Mouse (Mus musculus) neural tube, embryonic 13.5 days (tissue): ENCODE data around the gene Elp4. TPM values are rescaled to one million over a fixed set of nuclear protein-coding genes. Genes with fewer than 3 reads are reported as not detected.

Experiments
- ATAC-seq: fragments of 200-750 bp; cut with Nextera tagmentation; 2 replicates; pipeline ENCODE4 v1.8.0; 2017; ENCODE audit warnings: low read depth, mild to moderate bottlenecking, moderate TSS enrichment, moderate library complexity
- H3K27ac ChIP-seq: fragments of 300-500 bp; sonication (generic); replicated peaks from 2 replicates; pipeline ENCODE4 v1.5.1; 2015; ENCODE audit warnings: moderate library complexity, mild to moderate bottlenecking, inconsistent platforms
- H3K27me3 ChIP-seq: fragments of 300-500 bp; sonication (generic); 2 replicates; pipeline ENCODE4 v1.6.1; 2015; ENCODE audit warnings: mild to moderate bottlenecking, inconsistent platforms
- H3K36me3 ChIP-seq: fragments of 300-500 bp; sonication (generic); 2 replicates; pipeline ENCODE4 v1.6.1; 2015; ENCODE audit warnings: mild to moderate bottlenecking, inconsistent platforms
- H3K4me1 ChIP-seq: fragments of 300-500 bp; sonication (generic); replicated peaks from 2 replicates; pipeline ENCODE4 v1.6.1; 2015; ENCODE audit warnings: inconsistent platforms
- H3K4me2 ChIP-seq: fragments of 300-500 bp; sonication (generic); 2 replicates; pipeline ENCODE4 v1.6.1; 2015; ENCODE audit warnings: inconsistent platforms, mild to moderate bottlenecking, moderate library complexity
- H3K4me3 ChIP-seq: fragments of 300-500 bp; sonication (generic); 2 replicates; pipeline ENCODE4 v1.5.1; 2015; ENCODE audit warnings: mild to moderate bottlenecking, inconsistent platforms
- H3K9ac ChIP-seq: fragments of 300-500 bp; sonication (generic); 2 replicates; pipeline ENCODE4 v1.6.1; 2015; ENCODE audit warnings: moderate library complexity, mild to moderate bottlenecking, inconsistent platforms
- H3K9me3 ChIP-seq: fragments of 300-500 bp; sonication (generic); 2 replicates; pipeline ENCODE4 v1.6.1; 2016; ENCODE audit warnings: inconsistent platforms
- WGBS: fragments of 180-500 bp; shearing (Covaris S2); methylation state at CpG from one replicate; pipeline ENCODE4 v1.1.7; 2015; 5-methylcytosine and 5-hydroxymethylcytosine counted together
- polyA plus RNA-seq: library from polyadenylated mRNA; unstranded; fragments of >200 nt; fragmentation: Nextera tagmentation; extraction: Ambion mirVana; gene quantifications from 2 replicates; pipeline ENCODE4 v1.2.1, GENCODE M21; 2015

Gene Elp4
- polyA plus RNA-seq, 1 experiment from 2014 or later: 42.5 TPM

DNA sequence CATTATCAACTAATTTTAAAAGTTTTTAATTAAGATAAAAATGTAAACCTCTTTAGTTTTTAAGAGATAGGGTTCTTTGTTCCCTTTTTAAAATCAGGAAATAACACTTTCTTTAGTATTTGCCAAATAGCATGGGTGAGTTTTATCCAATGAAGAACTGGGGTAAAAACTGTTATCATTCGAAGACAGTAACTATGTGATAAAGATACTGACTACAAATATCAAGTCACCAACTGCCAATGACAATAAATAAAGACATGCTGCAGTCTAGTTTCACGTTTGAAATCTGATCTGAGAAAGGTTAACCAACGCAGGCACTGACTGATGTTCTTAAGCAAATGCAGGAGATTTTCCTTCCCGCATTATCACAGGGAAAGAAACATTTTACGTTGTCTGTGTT is 100.9 kb downstream of the Elp4 start:
- H3K9me3 ChIP-seq: no peaks in the 10 kb centered on the region
- H3K9ac ChIP-seq: no peak overlapping the region
- H3K27ac ChIP-seq: no peak overlapping the region
- 55% methylated on average over 5 of the region's 5 CpGs for WGBS
- H3K4me2 ChIP-seq: no peak overlapping the region
- no peaks in the 10 kb centered on the region for H3K4me1 ChIP-seq
- H3K27me3 ChIP-seq: no peaks in the 10 kb centered on the region
- ATAC-seq: no peak
- H3K36me3 ChIP-seq: no peaks in the 10 kb centered on the region
- H3K4me3 ChIP-seq: no peak overlapping the region

DNA sequence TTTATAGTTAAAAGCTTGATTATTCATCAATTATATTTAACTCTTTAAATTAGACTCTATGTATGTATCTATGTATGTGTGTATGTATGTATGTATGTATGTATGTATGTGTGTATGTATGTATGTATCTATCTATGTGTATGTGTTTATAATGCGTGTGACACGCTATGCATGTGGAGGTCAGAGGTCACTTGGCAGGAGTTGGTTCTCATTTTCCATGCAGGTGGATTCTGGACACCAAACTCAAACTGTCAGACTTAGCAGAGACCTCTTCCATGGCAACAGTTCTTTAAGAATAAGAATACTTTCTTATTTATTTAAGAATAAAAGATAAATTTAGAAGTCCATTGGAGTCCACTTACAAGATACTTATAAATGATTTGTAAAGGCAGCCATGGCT is 101.5 kb downstream of the Elp4 start:
- H3K4me3 ChIP-seq: no peak overlapping the region
- H3K36me3 ChIP-seq: no peaks in the 10 kb centered on the region
- no peaks in the 10 kb centered on the region for H3K27me3 ChIP-seq
- H3K27ac ChIP-seq: no peak overlapping the region
- WGBS: 94% methylated on average over 2 of the region's 2 CpGs
- no peak for ATAC-seq
- H3K4me1 ChIP-seq: no peaks in the 10 kb centered on the region
- no peaks in the 10 kb centered on the region for H3K9me3 ChIP-seq
- H3K9ac ChIP-seq: no peak overlapping the region
- H3K4me2 ChIP-seq: no peak overlapping the region

DNA sequence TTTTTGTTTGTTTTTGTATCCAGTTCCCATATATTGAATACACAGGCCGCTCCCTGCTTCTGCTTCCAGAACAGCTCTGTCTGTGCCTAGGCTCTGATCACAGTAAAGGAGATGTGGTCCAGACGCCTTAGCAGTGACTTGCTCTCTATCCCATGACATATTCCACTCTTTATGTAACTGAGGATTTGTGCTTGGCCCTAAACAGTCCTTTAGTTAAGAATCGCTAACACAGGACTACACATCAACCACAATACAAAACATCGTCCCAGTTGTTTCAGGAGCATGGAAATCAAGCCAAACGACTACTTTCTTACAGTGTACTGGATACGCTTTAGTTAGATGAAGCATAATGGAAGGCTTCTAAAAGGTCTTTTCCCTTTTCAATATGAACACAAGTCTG is 102.8 kb downstream of the Elp4 start:
- no peaks in the 10 kb centered on the region for H3K27me3 ChIP-seq
- no peaks in the 10 kb centered on the region for H3K4me1 ChIP-seq
- H3K27ac ChIP-seq: no peak overlapping the region
- no peaks in the 10 kb centered on the region for H3K9me3 ChIP-seq
- H3K4me3 ChIP-seq: no peak overlapping the region
- no peaks in the 10 kb centered on the region for H3K36me3 ChIP-seq
- no peak overlapping the region for H3K4me2 ChIP-seq
- no peak overlapping the region for H3K9ac ChIP-seq
- ATAC-seq: no peak
- WGBS: 63% methylated on average over 6 of the region's 6 CpGs

DNA sequence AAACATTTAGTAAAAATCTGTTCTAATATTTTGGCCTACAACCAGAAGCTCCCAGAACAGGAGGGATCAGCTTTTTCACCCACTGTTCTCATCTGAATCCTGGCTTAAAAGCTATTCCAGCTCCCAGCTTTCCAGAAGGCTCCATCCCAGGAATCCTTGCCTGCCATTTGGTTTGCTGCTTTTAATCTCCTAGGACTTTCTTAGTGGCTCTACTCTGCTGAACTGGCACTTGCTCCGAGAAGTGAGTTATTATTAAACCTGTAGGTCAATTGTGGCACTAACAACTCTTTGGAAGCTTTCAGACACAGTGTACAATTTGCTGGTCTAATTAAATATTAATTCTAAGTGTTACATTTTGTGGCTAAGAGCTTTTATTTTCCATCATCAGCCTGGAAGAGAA is 103.7 kb downstream of the Elp4 start:
- ATAC-seq: peak; percentile 53; the same call in 1 of the 2 replicates
- no peaks in the 10 kb centered on the region for H3K36me3 ChIP-seq
- no peak overlapping the region for H3K4me2 ChIP-seq
- no peaks in the 10 kb centered on the region for H3K9me3 ChIP-seq
- H3K27me3 ChIP-seq: no peaks in the 10 kb centered on the region
- WGBS: 33% methylated on average over 1 of the region's 1 CpGs
- H3K4me1 ChIP-seq: no peaks in the 10 kb centered on the region
- no peak overlapping the region for H3K9ac ChIP-seq
- no peak overlapping the region for H3K27ac ChIP-seq
- H3K4me3 ChIP-seq: no peak overlapping the region

DNA sequence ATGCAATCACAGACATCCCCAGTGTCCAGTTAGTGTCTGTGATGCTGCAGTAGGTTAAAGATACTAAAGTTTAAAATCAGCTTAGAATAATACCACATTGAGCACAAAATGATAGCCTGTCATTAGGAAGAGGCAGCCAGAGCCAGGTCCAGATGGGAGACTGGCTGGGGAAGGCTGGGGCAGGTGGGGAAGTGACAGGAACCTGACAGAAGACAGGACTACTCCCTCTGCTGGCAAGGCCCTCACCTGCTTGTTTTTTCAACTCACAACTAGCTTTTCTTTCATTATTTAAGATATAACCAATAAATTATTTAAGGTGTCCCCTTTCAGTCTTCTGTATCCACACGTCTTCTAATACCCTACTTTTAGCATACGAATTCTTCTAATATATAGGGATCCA is 104.5 kb downstream of the Elp4 start:
- no peak for ATAC-seq
- Histone ChIP-seq H3K9ac (no peak overlapping the region), H3K9me3 (no peaks in the 10 kb centered on the region), H3K27ac (no peak overlapping the region), H3K36me3 (no peaks in the 10 kb centered on the region), H3K4me1 (no peaks in the 10 kb centered on the region), H3K27me3 (no peaks in the 10 kb centered on the region), H3K4me2 (no peak overlapping the region), H3K4me3 (no peak overlapping the region)
- 66% methylated on average over 2 of the region's 2 CpGs for WGBS

DNA sequence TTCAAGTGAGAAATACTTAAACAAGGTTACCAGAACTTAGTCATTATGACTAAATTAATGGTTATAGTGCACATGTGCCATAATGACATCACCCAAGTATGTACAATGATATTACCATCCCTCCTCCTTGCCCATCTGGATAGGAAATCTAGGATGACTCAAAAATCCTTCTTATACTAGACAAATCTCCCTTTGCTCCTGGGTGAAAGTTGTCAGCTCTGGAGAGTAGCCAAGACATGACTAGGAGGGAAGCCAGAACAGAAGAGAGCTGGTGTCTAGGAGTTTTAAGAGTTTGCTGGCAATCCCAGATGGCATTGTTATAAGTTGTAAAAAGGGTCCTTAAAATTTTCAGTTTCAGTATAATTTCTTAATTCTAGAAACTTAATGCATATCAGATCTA is 106.5 kb downstream of the Elp4 start:
- no peaks in the 10 kb centered on the region for H3K27me3 ChIP-seq
- H3K9me3 ChIP-seq: no peaks in the 10 kb centered on the region
- H3K27ac ChIP-seq: no peak overlapping the region
- H3K9ac ChIP-seq: no peak overlapping the region
- H3K4me1 ChIP-seq: no peaks in the 10 kb centered on the region
- H3K4me2 ChIP-seq: no peak overlapping the region
- H3K36me3 ChIP-seq: no peaks in the 10 kb centered on the region
- H3K4me3 ChIP-seq: no peak overlapping the region
- ATAC-seq: no peak

DNA sequence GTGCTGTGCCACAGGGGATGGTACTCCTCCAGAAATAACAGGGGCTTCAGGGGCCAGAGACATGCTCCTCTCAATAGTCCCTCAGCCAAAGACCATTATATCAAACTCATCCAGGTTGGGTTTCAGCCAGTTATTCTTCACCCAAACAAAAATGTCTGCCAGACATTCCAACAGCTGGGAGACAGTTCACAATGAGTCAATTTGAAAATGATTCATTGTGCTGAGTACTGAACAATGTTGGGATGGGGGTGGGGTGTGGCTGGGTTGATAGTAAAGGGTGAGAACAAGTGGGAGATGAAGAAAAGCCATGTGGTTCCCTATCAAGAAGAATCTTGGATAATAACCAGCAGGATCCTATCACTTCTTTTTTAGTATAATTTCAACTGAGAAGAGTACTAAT is 108.3 kb downstream of the Elp4 start:
- H3K9me3 ChIP-seq: no peaks in the 10 kb centered on the region
- no peak overlapping the region for H3K4me2 ChIP-seq
- H3K27ac ChIP-seq: no peak overlapping the region
- ATAC-seq: no peak
- no peaks in the 10 kb centered on the region for H3K4me1 ChIP-seq
- no peak overlapping the region for H3K4me3 ChIP-seq
- no peaks in the 10 kb centered on the region for H3K27me3 ChIP-seq
- H3K36me3 ChIP-seq: no peaks in the 10 kb centered on the region
- H3K9ac ChIP-seq: no peak overlapping the region

DNA sequence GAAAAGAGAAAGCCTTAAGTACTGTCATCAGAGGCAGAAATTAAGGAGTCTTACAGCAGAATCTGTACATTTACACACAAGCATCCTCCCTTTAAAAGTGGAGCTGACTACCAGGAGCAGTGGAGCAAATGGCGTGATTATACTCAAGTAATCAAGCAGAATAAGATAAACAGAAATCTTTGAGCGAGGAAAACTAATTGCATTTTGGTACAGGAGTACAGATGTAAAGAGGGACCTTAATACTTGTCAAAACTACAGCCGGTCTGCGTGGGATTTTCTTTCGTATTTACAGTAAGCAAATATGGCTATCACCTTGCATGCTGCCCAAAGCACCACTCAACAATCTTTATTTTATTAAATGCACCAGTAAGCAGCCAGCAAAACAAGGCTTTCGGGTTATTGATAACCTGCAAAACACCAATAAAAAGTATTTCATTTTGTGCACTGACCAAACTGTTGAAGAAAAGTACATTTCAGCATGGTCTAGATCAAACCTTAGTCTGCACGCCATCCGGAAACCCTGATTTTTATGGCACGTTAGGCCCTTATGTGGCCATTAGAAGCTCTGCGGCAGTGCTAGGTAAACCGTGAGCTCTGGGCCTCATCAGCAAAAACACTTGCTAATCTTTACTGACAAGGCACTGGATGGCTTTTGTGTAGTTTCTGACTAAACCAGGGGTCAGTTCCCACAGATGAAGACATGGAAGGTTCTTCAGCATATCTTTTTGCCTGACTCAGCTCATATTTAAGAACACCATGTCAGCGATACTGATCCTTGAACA is 111.8 kb downstream of the Elp4 start:
- no peaks in the 10 kb centered on the region for H3K36me3 ChIP-seq
- no peaks in the 10 kb centered on the region for H3K4me1 ChIP-seq
- no peaks in the 10 kb centered on the region for H3K9me3 ChIP-seq
- H3K27ac ChIP-seq: no peak overlapping the region
- no peaks in the 10 kb centered on the region for H3K27me3 ChIP-seq
- ATAC-seq: no peak
- no peak overlapping the region for H3K4me2 ChIP-seq
- no peak overlapping the region for H3K9ac ChIP-seq
- no peak overlapping the region for H3K4me3 ChIP-seq
- 59% methylated on average over 12 of the region's 12 CpGs for WGBS

DNA sequence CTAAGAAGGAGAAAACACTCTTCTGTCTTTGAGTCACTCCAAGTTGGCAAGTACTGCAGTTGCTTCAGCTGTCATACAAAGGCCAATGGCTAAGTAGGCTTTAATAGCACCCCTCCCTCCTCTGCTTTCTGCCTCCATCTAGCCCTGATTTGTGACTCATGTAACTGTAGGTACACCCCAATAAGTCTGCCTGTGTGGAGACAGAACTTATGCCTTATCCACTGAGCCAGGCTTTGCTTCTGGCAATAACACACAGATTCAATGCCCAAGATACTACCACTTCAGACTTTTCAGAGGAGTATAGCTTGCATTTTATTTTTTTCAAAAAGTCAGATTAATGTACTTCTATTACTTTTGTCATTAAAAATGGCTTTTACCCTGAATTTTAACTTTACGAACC is 114.4 kb downstream of the Elp4 start:
- 96% methylated on average over 1 of the region's 1 CpGs for WGBS
- no peaks in the 10 kb centered on the region for H3K9me3 ChIP-seq

DNA sequence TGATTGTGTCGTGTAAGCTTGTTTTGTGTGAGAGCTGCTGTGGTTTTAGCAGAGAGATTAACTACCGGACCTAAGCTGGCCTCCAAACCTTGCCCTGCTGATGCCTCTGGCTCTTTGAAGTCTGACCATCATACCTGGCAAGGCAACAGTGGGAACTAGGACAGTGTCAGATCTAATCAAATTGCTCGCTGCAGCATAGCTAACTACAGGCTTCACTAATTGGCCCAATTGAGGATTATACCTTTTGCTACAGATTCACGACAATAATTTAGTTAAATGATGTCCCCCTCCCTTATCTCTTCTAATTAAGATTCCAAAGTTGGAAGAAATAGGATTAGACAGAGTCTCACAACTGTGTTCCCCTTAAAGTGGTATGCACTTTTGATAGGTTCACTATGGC is 116.6 kb downstream of the Elp4 start:
- Histone ChIP-seq H3K9ac (no peak overlapping the region), H3K36me3 (no peaks in the 10 kb centered on the region), H3K9me3 (no peaks in the 10 kb centered on the region), H3K27me3 (no peaks in the 10 kb centered on the region), H3K27ac (no peak overlapping the region), H3K4me2 (no peak overlapping the region), H3K4me3 (no peak overlapping the region), H3K4me1 (no peaks in the 10 kb centered on the region)
- 82% methylated on average over 4 of the region's 4 CpGs for WGBS
- ATAC-seq: no peak

More for the DNA sequence above, 114.4 kb downstream of the Elp4 start:
- Histone ChIP-seq H3K4me1 (no peaks in the 10 kb centered on the region), H3K4me2 (no peak overlapping the region), H3K9ac (no peak overlapping the region), H3K36me3 (no peaks in the 10 kb centered on the region), H3K27me3 (no peaks in the 10 kb centered on the region), H3K4me3 (no peak overlapping the region), H3K27ac (no peak overlapping the region)
- no peak for ATAC-seq

DNA sequence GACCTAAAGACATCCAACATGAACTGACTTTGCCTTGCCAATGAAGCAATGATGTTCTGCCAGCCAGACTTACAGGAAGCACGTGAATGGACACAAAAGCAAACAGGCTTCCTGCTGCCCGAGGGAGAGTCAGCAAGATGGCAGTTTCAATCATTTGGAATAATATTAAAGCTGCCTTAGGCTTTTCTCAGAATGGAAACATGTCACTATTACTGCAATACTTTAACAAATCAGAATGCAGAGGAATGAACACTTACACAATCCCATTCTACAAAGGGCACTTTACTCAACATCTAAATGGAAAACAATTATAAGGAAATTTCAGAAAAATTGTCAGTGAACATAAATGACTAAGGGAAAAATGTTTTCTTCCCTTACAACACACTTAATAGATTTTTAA is 117.4 kb downstream of the Elp4 start:
- no peaks in the 10 kb centered on the region for H3K27me3 ChIP-seq

DNA sequence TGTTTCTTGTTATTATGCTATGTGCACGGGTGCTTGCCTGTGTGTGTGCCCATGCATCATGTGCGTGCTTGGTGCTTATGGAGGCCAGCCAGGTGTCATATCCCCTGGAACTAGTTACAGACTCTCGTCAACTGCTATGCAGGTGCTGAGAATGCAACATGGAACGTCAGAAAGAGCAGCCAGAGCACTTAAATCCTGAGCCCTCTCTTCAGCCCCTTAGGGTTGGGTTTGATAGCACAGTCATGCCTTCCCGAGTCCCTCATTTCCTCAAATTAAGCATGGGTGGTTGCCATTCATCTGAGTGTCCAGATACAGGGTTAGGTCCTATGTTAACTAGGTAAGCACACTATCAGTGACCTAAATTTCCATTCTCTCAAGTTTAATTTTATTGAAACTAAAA is 121.5 kb downstream of the Elp4 start:
- no peak overlapping the region for H3K9ac ChIP-seq
- H3K4me3 ChIP-seq: no peak overlapping the region
- no peak overlapping the region for H3K27ac ChIP-seq
- H3K4me1 ChIP-seq: no peaks in the 10 kb centered on the region
- WGBS: 78% methylated on average over 5 of the region's 5 CpGs
- no peaks in the 10 kb centered on the region for H3K27me3 ChIP-seq
- no peaks in the 10 kb centered on the region for H3K9me3 ChIP-seq
- H3K36me3 ChIP-seq: no peaks in the 10 kb centered on the region
- ATAC-seq: no peak
- H3K4me2 ChIP-seq: no peak overlapping the region

More for the DNA sequence above, 117.4 kb downstream of the Elp4 start:
- Histone ChIP-seq H3K9ac (no peak overlapping the region), H3K27ac (no peak overlapping the region), H3K36me3 (no peaks in the 10 kb centered on the region), H3K4me1 (no peaks in the 10 kb centered on the region), H3K4me2 (no peak overlapping the region), H3K4me3 (no peak overlapping the region), H3K9me3 (no peaks in the 10 kb centered on the region)
- ATAC-seq: no peak
- 22% methylated on average over 2 of the region's 2 CpGs for WGBS

DNA sequence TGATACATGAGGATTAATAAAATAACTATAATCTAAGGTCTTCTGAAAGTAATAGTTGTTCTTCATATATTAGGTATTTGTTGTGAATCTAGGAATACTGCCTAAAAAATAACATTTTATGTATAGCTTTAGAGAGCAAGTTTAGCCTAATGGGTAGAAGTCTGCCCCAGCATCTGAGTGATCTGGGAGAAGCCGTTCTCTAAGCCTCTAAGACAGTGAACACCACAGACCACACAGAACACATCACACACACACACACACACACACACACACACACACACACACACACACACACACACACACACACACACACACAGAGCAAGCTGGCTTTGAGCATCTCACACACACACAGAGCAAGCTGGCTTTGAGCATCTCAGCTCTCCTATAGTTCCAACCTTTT is 123.6 kb downstream of the Elp4 start:
- WGBS: 42% methylated on average over 1 of the region's 1 CpGs
- H3K4me1 ChIP-seq: no peaks in the 10 kb centered on the region
- no peak overlapping the region for H3K4me3 ChIP-seq
- ATAC-seq: no peak
- H3K4me2 ChIP-seq: no peak overlapping the region
- H3K27ac ChIP-seq: no peak overlapping the region
- H3K36me3 ChIP-seq: no peaks in the 10 kb centered on the region
- no peaks in the 10 kb centered on the region for H3K27me3 ChIP-seq
- H3K9me3 ChIP-seq: no peaks in the 10 kb centered on the region
- no peak overlapping the region for H3K9ac ChIP-seq
